Mouse (Mus musculus) lung, postnatal 4 days (tissue): ENCODE results near the gene 4930451I11Rik.

ENCODE experiments used
- DNase-seq, 2 experiments: peaks; one replicate each; pipeline ENCODE4 v3.0.0; 2021

4930451I11Rik gene

GRCm38 (mm10) chr7:126831539-126831938, at the start of gene 4930451I11Rik:
Gene 4930451I11Rik (minus strand): TSS chr7:126831639.
- no peak for DNase-seq

DNA sequence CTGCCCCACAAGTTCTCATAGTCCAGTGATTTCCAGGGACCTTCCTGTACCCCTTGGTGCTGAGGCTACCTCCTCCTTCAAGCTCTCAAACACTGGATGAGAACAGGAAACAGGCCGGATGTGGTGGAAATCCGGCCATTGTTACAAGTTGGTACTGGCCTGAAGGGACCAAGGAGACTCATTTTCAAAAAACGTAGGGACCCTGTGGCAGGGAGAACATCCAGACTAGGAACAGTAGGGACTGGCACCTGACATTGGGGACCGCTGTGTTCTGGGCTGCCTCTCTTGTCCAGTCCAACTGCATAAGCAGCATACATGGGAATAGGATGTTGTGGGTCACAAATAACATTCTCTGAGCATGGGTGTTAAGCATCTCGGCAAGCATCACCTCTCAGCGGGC, 49.6 kb upstream of the 4930451I11Rik start:
- DNase-seq, result peak; percentile 51 to 73

DNA sequence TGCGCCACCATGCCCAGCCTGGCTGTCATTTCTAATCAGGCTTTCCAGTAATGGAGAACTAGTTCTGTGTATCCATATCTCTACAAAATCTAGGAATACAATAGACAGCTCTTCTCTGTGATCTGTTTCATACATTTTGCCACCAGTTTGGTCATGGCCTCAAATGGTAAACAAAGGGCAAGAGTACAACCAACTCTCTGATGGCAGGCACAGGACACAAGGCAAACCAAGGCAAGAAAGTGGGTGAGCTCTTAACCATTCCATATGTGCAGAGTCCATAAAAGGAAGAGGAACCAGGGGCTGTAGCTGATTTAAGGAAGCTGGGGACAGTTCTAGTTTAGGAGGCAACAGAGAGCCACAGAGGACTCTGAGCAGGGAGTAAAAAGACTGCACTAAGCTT, 45.8 kb upstream of the 4930451I11Rik start:
- no peak for DNase-seq

DNA sequence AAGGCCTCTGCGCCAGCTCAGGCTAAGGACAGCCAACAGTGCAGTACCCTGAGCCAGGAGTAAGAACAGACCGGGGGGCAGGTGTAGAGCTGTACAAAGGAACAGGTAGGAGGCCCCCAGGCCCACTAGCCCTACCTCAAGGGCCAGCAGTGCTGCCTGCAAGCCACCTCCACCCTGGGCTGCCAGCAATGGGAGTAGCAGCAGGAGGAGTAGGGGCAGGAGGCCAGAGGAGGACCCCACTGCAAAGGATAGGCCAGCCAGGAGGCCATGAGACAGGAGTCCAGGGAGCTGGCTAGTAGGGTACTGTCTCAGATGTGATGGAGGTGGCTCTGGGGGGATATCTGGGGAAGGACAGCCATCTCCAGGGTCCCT, 39.1 kb upstream of the 4930451I11Rik start:
- DNase-seq, result no peak

DNA sequence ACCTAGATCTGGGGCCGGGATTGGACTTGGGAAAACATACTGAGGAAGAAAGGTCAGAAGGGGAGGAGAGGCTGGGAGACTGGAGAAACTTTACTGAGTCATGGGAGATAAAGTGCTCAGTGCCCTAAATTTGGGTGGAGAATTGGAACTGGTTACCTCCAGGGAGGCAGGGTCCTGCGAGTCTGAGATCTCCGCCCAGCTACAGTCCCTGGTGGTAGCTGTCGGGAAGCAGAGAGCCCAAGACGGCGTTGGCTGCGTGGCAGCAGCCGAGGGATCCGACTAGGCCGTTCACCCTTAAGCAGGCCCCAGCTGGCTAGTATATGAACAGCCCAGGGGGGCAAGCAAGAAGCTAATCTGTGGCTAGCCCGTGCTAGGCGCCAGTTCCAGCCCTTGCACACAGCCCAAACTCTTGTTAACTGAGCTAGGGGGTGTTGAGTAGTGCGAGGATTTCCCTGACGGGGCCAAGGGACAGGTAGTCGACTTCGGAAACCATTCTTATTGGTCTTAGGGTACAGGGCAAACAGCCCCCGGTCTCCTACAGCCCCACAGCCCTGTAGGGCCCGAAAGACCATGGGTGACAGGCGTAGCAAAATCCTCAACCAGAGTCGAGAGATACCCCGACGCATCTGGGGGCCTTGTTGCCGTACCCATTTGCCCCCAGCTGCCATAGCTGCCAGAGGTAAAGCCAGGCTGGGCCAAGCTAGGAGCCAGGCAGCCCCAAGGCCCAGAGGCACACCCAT, 38.5 kb upstream of the 4930451I11Rik start:
- DNase-seq, result no peak

GRCm38 (mm10) chr7:126868003-126868402, 36.6 kb upstream of the 4930451I11Rik start:
- peak in 1 of 2 experiments; percentile 59 for DNase-seq

GRCm38 (mm10) chr7:126867534-126867933, 36.1 kb upstream of the 4930451I11Rik start:
- DNase-seq, result no peak

GRCm38 (mm10) chr7:126863791-126864190, 32.4 kb upstream of the 4930451I11Rik start:
- DNase-seq, result no peak

- DNase-seq, result peak; percentile 93 to 94
Observed at GRCm38 (mm10) chr7:126862147-126862784, 30.8 kb upstream of the 4930451I11Rik start, which contains the start of gene Ino80e. Gene Ino80e (minus strand): TSS chr7:126862377.

DNA sequence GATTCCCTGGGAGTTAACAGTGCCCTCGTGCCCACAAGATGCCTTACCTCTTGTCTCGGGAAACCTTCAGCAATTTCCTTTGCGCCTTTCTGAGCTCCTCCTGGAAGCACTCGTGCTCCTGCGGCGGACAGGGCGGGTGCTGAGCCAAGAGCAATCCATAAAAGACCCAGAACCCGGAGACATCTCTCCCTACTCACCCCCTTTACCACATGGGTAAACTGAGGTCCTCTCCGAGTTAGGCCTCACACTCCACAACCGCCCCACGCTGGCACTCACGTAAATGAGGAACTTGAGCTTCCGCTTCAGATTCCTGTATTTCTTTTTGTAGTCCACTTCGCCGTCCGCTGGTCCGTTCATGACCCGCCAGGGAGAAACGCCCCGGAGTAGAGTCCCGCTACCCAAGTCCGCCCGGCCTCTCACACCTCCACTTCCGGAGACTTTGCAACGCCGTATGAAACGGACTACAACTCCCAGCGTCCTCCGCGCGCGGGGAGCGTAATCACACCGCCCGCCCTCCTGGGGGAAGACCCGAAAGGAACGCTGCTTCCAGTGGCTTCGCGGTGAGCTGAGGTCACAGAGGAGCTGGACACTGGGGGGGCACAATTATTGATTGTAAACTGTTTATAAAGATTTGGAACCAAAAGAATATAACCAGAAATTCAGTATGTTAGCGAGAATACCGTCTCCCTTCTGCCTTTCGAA, 30.1 kb upstream of the 4930451I11Rik start, which contains the start of gene Hirip3:
Gene Hirip3, plus strand, starts transcription at position 544 of the 702 bp plus-strand sequence.
- peak; percentile 96 for DNase-seq

GRCm38 (mm10) chr7:126860987-126861386, 29.5 kb upstream of the 4930451I11Rik start:
- no peak for DNase-seq

GRCm38 (mm10) chr7:126856741-126857420, 25.4 kb upstream of the 4930451I11Rik start:
- peak in 1 of 2 experiments; percentile 72 for DNase-seq

- no peak for DNase-seq
Observed at GRCm38 (mm10) chr7:126855641-126856040, 24.2 kb upstream of the 4930451I11Rik start.

DNA sequence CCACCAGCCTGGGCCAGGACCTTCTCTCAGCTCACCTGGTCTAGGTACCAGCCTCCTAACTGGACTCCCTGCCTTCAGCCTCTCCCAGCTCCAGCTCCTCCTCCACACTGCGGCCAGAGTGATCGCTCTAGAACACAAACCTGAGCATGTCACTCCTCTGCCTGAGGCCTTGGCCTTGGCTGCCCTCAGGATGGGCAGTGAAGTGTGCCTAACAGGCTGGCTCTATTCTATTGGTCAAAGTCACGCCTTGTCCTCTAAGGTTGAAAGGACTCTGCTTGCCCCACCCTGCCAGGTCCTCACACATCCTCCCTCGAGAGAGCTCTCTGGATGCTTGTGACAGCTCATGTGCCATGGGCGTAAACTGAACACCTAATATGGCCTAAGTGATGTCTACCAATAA, 22.0 kb upstream of the 4930451I11Rik start:
- peak in 1 of 2 experiments; percentile 36 for DNase-seq

- DNase-seq, result peak in 1 of 2 experiments; percentile 19
Observed at GRCm38 (mm10) chr7:126851192-126851591, 19.8 kb upstream of the 4930451I11Rik start.

GRCm38 (mm10) chr7:126850161-126850560, 18.7 kb upstream of the 4930451I11Rik start:
- DNase-seq, result no peak

DNA sequence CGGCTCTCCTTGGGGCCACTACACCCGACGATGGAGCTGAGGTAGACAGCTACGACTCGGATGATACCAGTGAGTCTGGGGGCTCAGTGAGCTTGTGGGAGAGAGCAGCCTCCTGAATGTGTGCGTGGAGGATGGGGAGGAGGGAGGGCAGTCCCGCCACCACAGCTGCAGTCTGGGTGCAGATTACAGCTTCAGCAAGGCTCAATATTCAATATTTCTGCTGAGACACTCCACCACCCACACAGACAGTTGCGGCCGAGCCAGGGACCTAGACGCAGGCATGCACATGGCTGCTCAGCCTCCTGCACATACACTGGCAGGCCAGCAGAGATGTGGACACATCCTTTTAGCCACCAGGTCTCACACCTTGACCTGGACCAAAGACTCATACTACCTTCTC, 17.4 kb upstream of the 4930451I11Rik start:
- DNase-seq, result no peak

- no peak for DNase-seq
Observed at GRCm38 (mm10) chr7:126847421-126848398, 16.3 kb upstream of the 4930451I11Rik start.

GRCm38 (mm10) chr7:126847116-126847420, 15.6 kb upstream of the 4930451I11Rik start, which contains the start of gene Doc2a:
Gene Doc2a (plus strand): TSS chr7:126847416.
- DNase-seq, result no peak

DNA sequence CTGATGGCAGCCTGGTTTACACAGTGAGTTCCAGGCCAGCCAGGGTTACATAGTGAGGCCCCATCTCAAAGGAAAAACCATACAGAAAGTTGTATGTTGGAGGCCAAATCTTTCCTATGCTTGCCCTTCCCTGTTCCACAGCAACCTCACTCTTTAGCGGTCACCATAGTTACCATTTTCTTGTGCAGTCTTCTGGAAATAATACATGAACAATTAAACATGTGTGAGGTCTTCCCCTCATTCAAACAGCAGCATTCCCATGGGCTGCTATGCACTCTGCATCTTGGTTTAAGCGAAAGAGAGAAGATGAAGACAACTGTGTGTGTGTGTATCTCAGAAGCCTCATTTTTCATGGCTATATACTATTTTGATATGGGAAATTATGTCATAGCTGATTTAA, 14.1 kb upstream of the 4930451I11Rik start:
- no peak for DNase-seq

DNA sequence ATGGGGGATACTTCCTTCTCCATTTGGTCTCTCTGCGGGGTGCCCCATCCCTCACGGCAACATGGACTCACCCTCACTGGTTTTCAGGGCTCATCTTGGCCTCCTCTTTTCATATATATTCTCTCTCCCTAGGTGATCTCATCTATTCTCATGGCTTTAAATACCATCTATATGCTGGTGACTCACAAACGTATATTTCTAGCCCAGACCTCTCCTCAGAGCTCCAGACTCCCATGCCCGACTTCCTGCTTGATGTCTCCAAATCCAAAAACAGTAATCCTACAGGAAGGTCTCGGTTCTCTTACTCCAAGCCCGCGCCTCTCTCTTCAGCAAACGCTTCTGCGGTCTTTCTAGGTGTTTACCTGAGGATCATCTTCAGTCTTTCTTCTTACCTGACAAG, 11.8 kb upstream of the 4930451I11Rik start:
- DNase-seq, result no peak

DNA sequence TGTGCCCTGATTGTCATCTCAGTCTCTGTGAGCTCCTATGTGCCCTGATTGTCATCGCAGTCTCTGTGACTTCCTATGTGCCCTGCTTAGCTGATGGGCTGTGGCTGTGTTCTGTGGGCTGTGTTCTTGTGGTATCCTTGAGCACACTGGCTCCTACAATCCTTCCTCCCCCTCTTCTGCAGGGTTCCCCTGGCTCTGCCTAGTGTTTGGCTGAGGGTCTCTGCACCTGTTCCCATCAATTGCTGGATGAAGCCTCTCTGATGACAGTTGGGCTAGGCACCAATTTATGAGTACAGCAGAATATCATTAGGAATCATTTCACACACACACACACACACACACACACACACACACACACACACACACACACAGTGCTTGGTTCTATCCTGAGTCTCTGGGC, 1.9 kb upstream of the 4930451I11Rik start:
- DNase-seq, result no peak
